Mouse (Mus musculus): ENCODE results near the gene Ugt1a6a. TPM values are rescaled to one million over a fixed set of nuclear protein-coding genes. Genes with fewer than 3 reads are reported as not detected.
"Not testable (repeated sequence)": the region's sequence is repeated elsewhere in the genome, so short reads cannot be mapped to it uniquely, and the experiment has no call there.

Gene Ugt1a6a
- polyA plus RNA-seq, 1 experiment from 2014 or later = 23.8 TPM

DNA sequence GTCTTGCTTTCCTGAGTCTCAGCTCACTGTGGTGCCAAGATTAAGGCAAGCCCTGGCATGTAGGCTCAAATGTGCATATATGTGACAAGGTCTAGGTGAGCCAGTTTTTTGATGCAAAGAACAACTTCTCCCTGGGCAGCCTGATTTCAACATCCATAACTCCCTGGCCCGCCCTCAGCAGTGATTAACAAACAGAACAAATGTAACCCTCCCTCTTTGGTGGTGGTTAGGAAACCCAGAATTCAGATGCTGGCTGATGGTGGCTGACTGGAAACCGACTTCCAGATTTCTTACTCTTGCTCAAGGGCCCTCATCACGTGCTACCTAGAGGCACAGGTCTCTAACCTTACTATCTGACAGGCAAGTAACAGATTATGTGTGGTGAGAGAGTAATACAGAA, 31.6 kb upstream of the Ugt1a6a start, which contains the start of gene Ugt1a6b:
TSS of gene Ugt1a6b (plus strand) at position 234 of the 400 bp plus-strand sequence.
- H3K27me3 ChIP-seq (ENCODE audit: control insufficient read depth, insufficient read depth, low read length); H3K27ac ChIP-seq (ENCODE audit: low read length); H3K36me3 ChIP-seq (ENCODE audit: control insufficient read depth, insufficient read depth, low read length); H3K9ac ChIP-seq (replicated peaks; ENCODE audit: low read depth, low read length); H3K4me3 ChIP-seq (ENCODE audit: low read depth, low read length); ATAC-seq (ENCODE audit: insufficient number of reproducible peaks, insufficient read depth, low FRiP score, low read depth); H3K4me1 ChIP-seq (ENCODE audit: control insufficient read depth, insufficient read depth, low read length); H3K4me2 ChIP-seq (replicated peaks; ENCODE audit: low read depth, low read length); H3K9me3 ChIP-seq (ENCODE audit: control insufficient read depth, low read depth, low read length): not testable (repeated sequence)
- 60% methylated on average over 3 of the region's 3 CpGs for WGBS

- not testable (repeated sequence) for H3K9ac ChIP-seq (replicated peaks; ENCODE audit: low read depth, low read length); H3K4me3 ChIP-seq (ENCODE audit: low read depth, low read length); ATAC-seq (ENCODE audit: insufficient number of reproducible peaks, insufficient read depth, low FRiP score, low read depth); H3K36me3 ChIP-seq (ENCODE audit: control insufficient read depth, insufficient read depth, low read length); H3K27me3 ChIP-seq (ENCODE audit: control insufficient read depth, insufficient read depth, low read length); H3K4me2 ChIP-seq (replicated peaks; ENCODE audit: low read depth, low read length); H3K4me1 ChIP-seq (ENCODE audit: control insufficient read depth, insufficient read depth, low read length); H3K9me3 ChIP-seq (ENCODE audit: control insufficient read depth, low read depth, low read length); H3K27ac ChIP-seq (ENCODE audit: low read length)
- WGBS = 75% methylated on average over 4 of the region's 5 CpGs
These were observed 30.7 kb upstream of the Ugt1a6a start for GRCm38 (mm10) chr1:88103697-88104468.

DNA sequence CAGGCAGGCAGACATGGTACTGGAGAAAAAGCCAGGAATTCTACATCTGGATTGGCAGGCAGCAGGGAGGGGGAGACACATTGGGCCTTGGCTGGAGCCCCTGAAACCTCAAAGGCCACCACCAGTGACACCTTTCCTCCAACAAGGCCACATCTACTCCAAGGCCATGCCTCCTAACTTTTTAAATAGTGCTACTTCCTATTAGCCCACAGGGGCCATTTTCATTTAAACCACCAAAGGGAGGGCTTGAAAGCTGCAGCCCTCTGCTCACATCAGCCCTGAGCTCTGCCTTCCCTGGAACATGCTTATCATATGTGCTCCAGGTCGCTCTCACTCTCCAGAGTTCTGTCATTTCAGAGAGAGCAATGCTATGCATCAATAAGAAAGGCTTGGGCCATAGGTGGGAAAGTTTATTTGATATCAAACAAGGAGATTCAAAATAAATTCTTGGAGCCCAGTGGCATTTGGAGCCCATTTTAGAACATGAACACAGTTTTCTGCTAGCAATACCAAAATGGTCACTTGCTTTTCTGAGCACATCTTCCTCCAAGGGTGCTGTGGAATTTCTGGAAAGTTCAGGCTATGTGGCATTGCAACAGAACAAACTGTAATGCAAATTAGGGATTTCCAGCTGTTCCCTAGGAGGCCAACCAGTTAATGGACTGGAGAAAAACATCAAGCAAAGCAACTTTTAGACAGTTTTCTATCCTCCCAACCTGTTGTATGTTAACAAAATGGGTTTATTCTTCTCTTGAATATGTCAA, 29.8 kb upstream of the Ugt1a6a start:
- Histone ChIP-seq H3K9me3 (ENCODE audit: control insufficient read depth, low read depth, low read length) (no peaks in the 10 kb centered on the region), H3K27ac (ENCODE audit: low read length) (no peak overlapping the region), H3K4me2 (replicated peaks; ENCODE audit: low read depth, low read length) (no peak overlapping the region), H3K4me1 (ENCODE audit: control insufficient read depth, insufficient read depth, low read length) (no peaks in the 10 kb centered on the region; the same call in 1 of the 2 replicates), H3K9ac (replicated peaks; ENCODE audit: low read depth, low read length) (no peak overlapping the region), H3K27me3 (ENCODE audit: control insufficient read depth, insufficient read depth, low read length) (no peaks in the 10 kb centered on the region), H3K4me3 (ENCODE audit: low read depth, low read length) (no peak overlapping the region), H3K36me3 (ENCODE audit: control insufficient read depth, insufficient read depth, low read length) (no peaks in the 10 kb centered on the region)
- no peak for ATAC-seq (ENCODE audit: insufficient number of reproducible peaks, insufficient read depth, low FRiP score, low read depth)
- 71% methylated on average over 1 of the region's 1 CpGs for WGBS

- Histone ChIP-seq H3K4me2 (replicated peaks; ENCODE audit: low read depth, low read length) (no peak overlapping the region), H3K4me1 (ENCODE audit: control insufficient read depth, insufficient read depth, low read length) (no peaks in the 10 kb centered on the region; the same call in 1 of the 2 replicates), H3K4me3 (ENCODE audit: low read depth, low read length) (no peak overlapping the region), H3K36me3 (ENCODE audit: control insufficient read depth, insufficient read depth, low read length) (no peaks in the 10 kb centered on the region), H3K9ac (replicated peaks; ENCODE audit: low read depth, low read length) (no peak overlapping the region), H3K9me3 (ENCODE audit: control insufficient read depth, low read depth, low read length) (no peaks in the 10 kb centered on the region), H3K27ac (ENCODE audit: low read length) (no peak overlapping the region), H3K27me3 (ENCODE audit: control insufficient read depth, insufficient read depth, low read length) (no peaks in the 10 kb centered on the region)
- WGBS = 47% methylated on average over 2 of the region's 2 CpGs
- ATAC-seq (ENCODE audit: insufficient number of reproducible peaks, insufficient read depth, low FRiP score, low read depth) = no peak
These were observed 29.0 kb upstream of the Ugt1a6a start for GRCm38 (mm10) chr1:88105656-88106055.

- 62% methylated on average over 2 of the region's 2 CpGs for WGBS
- ATAC-seq (ENCODE audit: insufficient number of reproducible peaks, insufficient read depth, low FRiP score, low read depth) = peak; percentile 75; the same call in 1 of the 2 replicates
- H3K9me3 ChIP-seq (ENCODE audit: control insufficient read depth, low read depth, low read length) = not testable (repeated sequence)
These were observed 25.5 kb upstream of the Ugt1a6a start for GRCm38 (mm10) chr1:88109027-88109557.

DNA sequence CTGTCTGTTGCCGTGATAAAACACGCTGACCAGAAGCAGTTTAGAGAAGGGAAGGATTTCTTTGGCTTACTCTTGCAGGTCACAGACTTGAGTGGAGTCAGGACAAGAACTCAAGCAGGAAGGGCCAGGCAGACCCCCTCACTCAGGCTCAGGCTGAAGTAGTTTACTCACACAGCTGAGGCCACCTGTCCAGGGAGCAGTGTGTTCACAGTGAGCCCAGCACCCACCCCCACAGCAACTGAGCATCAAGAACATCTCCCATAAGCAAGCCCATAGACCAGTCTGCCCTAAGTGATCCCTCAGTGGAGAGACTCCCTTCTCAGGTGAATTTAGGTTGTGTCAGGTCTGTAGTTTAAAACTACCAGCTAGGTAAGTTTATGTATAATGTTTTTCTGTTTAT, 25.0 kb upstream of the Ugt1a6a start:
- not testable (repeated sequence) for ATAC-seq (ENCODE audit: insufficient number of reproducible peaks, insufficient read depth, low FRiP score, low read depth)
- WGBS = 36% methylated on average over 2 of the region's 2 CpGs

More at GRCm38 (mm10) chr1:88109027-88109557, 25.5 kb upstream of the Ugt1a6a start:
- H3K9ac ChIP-seq (replicated peaks; ENCODE audit: low read depth, low read length); H3K36me3 ChIP-seq (ENCODE audit: control insufficient read depth, insufficient read depth, low read length); H3K4me2 ChIP-seq (replicated peaks; ENCODE audit: low read depth, low read length); H3K27ac ChIP-seq (ENCODE audit: low read length); H3K4me1 ChIP-seq (ENCODE audit: control insufficient read depth, insufficient read depth, low read length); H3K27me3 ChIP-seq (ENCODE audit: control insufficient read depth, insufficient read depth, low read length); H3K4me3 ChIP-seq (ENCODE audit: low read depth, low read length): not testable (repeated sequence)

DNA sequence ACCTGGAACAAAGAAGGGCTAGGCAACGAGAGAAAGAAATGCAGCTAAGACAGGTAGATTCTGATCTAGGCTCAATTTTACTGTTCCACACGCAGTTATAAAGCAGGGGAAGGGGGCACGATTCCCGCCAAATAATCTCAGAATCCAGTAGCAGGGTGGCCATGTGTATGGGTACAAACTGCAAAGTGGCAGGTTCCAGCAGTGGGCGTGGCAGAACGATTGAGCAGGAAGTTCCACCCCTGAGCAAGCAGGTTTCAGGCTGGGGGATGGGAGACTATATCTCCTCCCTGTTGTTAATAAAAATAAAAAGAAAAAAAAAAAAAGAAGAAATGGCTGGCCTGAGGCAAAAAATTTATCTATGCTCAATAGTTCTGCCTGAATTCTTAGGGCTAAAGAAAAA, 21.8 kb upstream of the Ugt1a6a start:
- H3K36me3 ChIP-seq (ENCODE audit: control insufficient read depth, insufficient read depth, low read length); H3K9me3 ChIP-seq (ENCODE audit: control insufficient read depth, low read depth, low read length); ATAC-seq (ENCODE audit: insufficient number of reproducible peaks, insufficient read depth, low FRiP score, low read depth); H3K4me1 ChIP-seq (ENCODE audit: control insufficient read depth, insufficient read depth, low read length); H3K4me2 ChIP-seq (replicated peaks; ENCODE audit: low read depth, low read length); H3K9ac ChIP-seq (replicated peaks; ENCODE audit: low read depth, low read length); H3K4me3 ChIP-seq (ENCODE audit: low read depth, low read length); H3K27me3 ChIP-seq (ENCODE audit: control insufficient read depth, insufficient read depth, low read length); H3K27ac ChIP-seq (ENCODE audit: low read length): not testable (repeated sequence)
- WGBS = 90% methylated on average over 6 of the region's 6 CpGs

More for the DNA sequence above, 25.0 kb upstream of the Ugt1a6a start:
- not testable (repeated sequence) for H3K36me3 ChIP-seq (ENCODE audit: control insufficient read depth, insufficient read depth, low read length); H3K9me3 ChIP-seq (ENCODE audit: control insufficient read depth, low read depth, low read length); H3K27ac ChIP-seq (ENCODE audit: low read length); H3K4me2 ChIP-seq (replicated peaks; ENCODE audit: low read depth, low read length); H3K4me1 ChIP-seq (ENCODE audit: control insufficient read depth, insufficient read depth, low read length); H3K4me3 ChIP-seq (ENCODE audit: low read depth, low read length); H3K27me3 ChIP-seq (ENCODE audit: control insufficient read depth, insufficient read depth, low read length); H3K9ac ChIP-seq (replicated peaks; ENCODE audit: low read depth, low read length)

GRCm38 (mm10) chr1:88120550-88120949, 14.1 kb upstream of the Ugt1a6a start:
- WGBS = 17% methylated on average over 4 of the region's 4 CpGs
- ATAC-seq (ENCODE audit: insufficient number of reproducible peaks, insufficient read depth, low FRiP score, low read depth) = peak; percentile 33; the same call in 1 of the 2 replicates
- H3K27me3 ChIP-seq (ENCODE audit: control insufficient read depth, insufficient read depth, low read length); H3K4me3 ChIP-seq (ENCODE audit: low read depth, low read length); H3K9me3 ChIP-seq (ENCODE audit: control insufficient read depth, low read depth, low read length); H3K4me1 ChIP-seq (ENCODE audit: control insufficient read depth, insufficient read depth, low read length); H3K4me2 ChIP-seq (replicated peaks; ENCODE audit: low read depth, low read length); H3K36me3 ChIP-seq (ENCODE audit: control insufficient read depth, insufficient read depth, low read length); H3K9ac ChIP-seq (replicated peaks; ENCODE audit: low read depth, low read length); H3K27ac ChIP-seq (ENCODE audit: low read length): not testable (repeated sequence)

Measured in stomach, embryonic 14.5 days (tissue).